Mouse (Mus musculus) kidney, adult 2 months (tissue): ENCODE measurements around the gene Dhcr24. TPM values are rescaled to one million over a fixed set of nuclear protein-coding genes. Genes with fewer than 3 reads are reported as not detected.
A peak's percentile ranks its signal among the peaks of the same experiment; 100 is the strongest.

Source experiments
- DNase-seq: peaks from one replicate; pipeline ENCODE4 v3.0.0; 2021
- H3K27ac ChIP-seq: fragments of 200-500 bp; 2 replicates; pipeline ENCODE4 v1.5.1; 2012; ENCODE audit warnings: low read depth, low read length, control low read depth, inconsistent platforms; ENCODE audit not compliant: insufficient read depth
- H3K27me3 ChIP-seq: fragments of 200-500 bp; replicated peaks from 2 replicates; pipeline ENCODE4 v1.6.1; 2012; ENCODE audit warnings: mild to moderate bottlenecking, moderate library complexity, low read length, inconsistent platforms; ENCODE audit not compliant: control insufficient read depth, insufficient read depth
- H3K36me3 ChIP-seq: fragments of 200-500 bp; 2 replicates; pipeline ENCODE4 v1.6.1; 2012; ENCODE audit warnings: mild to moderate bottlenecking, moderate library complexity, low read length, inconsistent platforms; ENCODE audit not compliant: control insufficient read depth, insufficient read depth
- H3K4me1 ChIP-seq: fragments of 200-500 bp; 2 replicates; pipeline ENCODE4 v1.6.1; 2011; ENCODE audit warnings: low read length; ENCODE audit not compliant: control insufficient read depth, insufficient read depth
- H3K4me3 ChIP-seq: fragments of 200-500 bp; 2 replicates; pipeline ENCODE4 v1.5.1; 2011; ENCODE audit warnings: mild to moderate bottlenecking, low read depth, low read length, control low read depth; ENCODE audit not compliant: insufficient read depth
- CTCF ChIP-seq: fragments of 200-500 bp; conservative IDR thresholded peaks from 2 replicates; pipeline ENCODE4 v1.5.1; 2011; ENCODE audit warnings: low read depth, mild to moderate bottlenecking, control low read depth, low read length, moderate library complexity, mixed read lengths; ENCODE audit not compliant: insufficient read depth, insufficient read length
- POLR2A ChIP-seq: fragments of 200-500 bp; IDR thresholded peaks from one replicate; pipeline ENCODE4 v1.6.1; 2011; ENCODE audit warnings: low read depth, low read length, control low read depth
- WGBS: fragments of 180-500 bp; shearing (Covaris S2); methylation state at CpG from one replicate; pipeline ENCODE4 v1.1.7; 2018; 5-methylcytosine and 5-hydroxymethylcytosine counted together
- polyA plus RNA-seq: library from polyadenylated mRNA; depleted of rRNA; stranded (reverse); fragments of >200 nt; gene quantifications from 2 replicates; pipeline ENCODE4 v1.2.3, GENCODE M21; 2012; rRNA removed

Dhcr24 gene
- polyA plus RNA-seq, 1 experiment: 242 TPM

- Histone ChIP-seq H3K4me1 (peaks cover 30% of the 10 kb centered on the region), H3K4me3 (no peak overlapping the region), H3K27me3 (no peaks in the 10 kb centered on the region), H3K36me3 (no peaks in the 10 kb centered on the region), H3K27ac (peak overlapping the region; percentile 69)
- TF ChIP-seq POLR2A (no peak), CTCF (no peak)
- peak; percentile 86 for DNase-seq
- 18% methylated on average over 9 of the region's 9 CpGs for WGBS
These were observed 68.0 kb downstream of the Dhcr24 start for GRCm38 (mm10) chr4:106628650-106629360.

GRCm38 (mm10) chr4:106629374-106629773 lies 68.5 kb downstream of the Dhcr24 start:
- TF ChIP-seq CTCF (no peak), POLR2A (no peak)
- Histone ChIP-seq H3K36me3 (no peaks in the 10 kb centered on the region), H3K27ac (peak overlapping the region; percentile 69), H3K27me3 (no peaks in the 10 kb centered on the region), H3K4me1 (peaks cover 30% of the 10 kb centered on the region), H3K4me3 (no peak overlapping the region)
- 42% methylated on average over 5 of the region's 5 CpGs for whole genome bisulfite sequencing
- DNase-seq: no peak

GRCm38 (mm10) chr4:106630333-106631220 lies 69.7 kb downstream of the Dhcr24 start:
- TF ChIP-seq CTCF (peak; percentile 52), POLR2A (no peak)
- Histone ChIP-seq H3K4me1 (peaks cover 30% of the 10 kb centered on the region), H3K36me3 (no peaks in the 10 kb centered on the region), H3K27ac (no peak overlapping the region), H3K4me3 (no peak overlapping the region), H3K27me3 (no peaks in the 10 kb centered on the region)
- peak; percentile 68 for DNase-seq
- 17% methylated on average over 14 of the region's 14 CpGs for WGBS

- TF ChIP-seq CTCF: no peak
- no peak for TF ChIP-seq POLR2A
- no peak for DNase-seq
- 33% methylated on average over 1 of the region's 3 CpGs for WGBS
- H3K4me1 ChIP-seq: peaks cover 30% of the 10 kb centered on the region
- no peak overlapping the region for H3K4me3 ChIP-seq
- no peak overlapping the region for H3K27ac ChIP-seq
- H3K27me3 ChIP-seq: no peaks in the 10 kb centered on the region
- no peaks in the 10 kb centered on the region for H3K36me3 ChIP-seq
These were observed 71.5 kb downstream of the Dhcr24 start for GRCm38 (mm10) chr4:106632313-106632712.

- Histone ChIP-seq H3K27ac (no peak overlapping the region), H3K36me3 (no peaks in the 10 kb centered on the region), H3K4me3 (no peak overlapping the region), H3K27me3 (no peaks in the 10 kb centered on the region), H3K4me1 (peaks cover 23% of the 10 kb centered on the region)
- no peak for TF ChIP-seq CTCF
- no peak for TF ChIP-seq POLR2A
- DNase-seq: peak; percentile 19
- 36% methylated on average over 8 of the region's 8 CpGs for WGBS
These were observed 72.6 kb downstream of the Dhcr24 start for GRCm38 (mm10) chr4:106633281-106634085.

- 64% methylated on average over 9 of the region's 9 CpGs for WGBS
- TF ChIP-seq CTCF (no peak), POLR2A (no peak)
- Histone ChIP-seq H3K4me1 (peaks cover 18% of the 10 kb centered on the region), H3K27ac (no peak overlapping the region), H3K36me3 (no peaks in the 10 kb centered on the region), H3K4me3 (no peak overlapping the region), H3K27me3 (no peaks in the 10 kb centered on the region)
- DNase-seq: no peak
These were observed 73.2 kb downstream of the Dhcr24 start for GRCm38 (mm10) chr4:106634086-106634479.

Other genes with a start within 250 kb of the Dhcr24 start
- gene Usp24, start 244.8 kb upstream of the Dhcr24 start, polyA plus RNA-seq: 21.4 and 22.3 TPM in 2 replicates
- gene Pcsk9, start 96.7 kb upstream of the Dhcr24 start, polyA plus RNA-seq: 5.8 and 6.0 TPM in 2 replicates
- gene Bsnd, start 68.8 kb upstream of the Dhcr24 start, polyA plus RNA-seq: 73.6 and 78.1 TPM in 2 replicates
- not detected in 2 replicates for gene Lexm, start 56.2 kb downstream of the Dhcr24 start, polyA plus RNA-seq
- 4.6 and 6.1 TPM in 2 replicates for gene Ttc22, start 61.4 kb downstream of the Dhcr24 start, polyA plus RNA-seq
- gene Pars2, start 90.0 kb downstream of the Dhcr24 start, polyA plus RNA-seq: 9.6 and 10.6 TPM in 2 replicates
- 41.3 and 50.4 TPM in 2 replicates for gene Ttc4, start 117.9 kb downstream of the Dhcr24 start, polyA plus RNA-seq
- gene Mroh7, start 169.9 kb downstream of the Dhcr24 start, polyA plus RNA-seq: 9.2 and 9.7 TPM in 2 replicates
- gene Fam151a, start 172.9 kb downstream of the Dhcr24 start, polyA plus RNA-seq: 265 and 295 TPM in 2 replicates
- 18.2 and 20.2 TPM in 2 replicates for gene Acot11, start 244.0 kb downstream of the Dhcr24 start, polyA plus RNA-seq